Mouse (Mus musculus) midbrain, embryonic 16.5 days (tissue): Measurements from ENCODE around the gene Art3. TPM values are rescaled to one million over a fixed set of nuclear protein-coding genes. Genes with fewer than 3 reads are reported as not detected.
A peak's percentile ranks its signal among the peaks of the same experiment; 100 is the strongest.

Experiments used
- ATAC-seq: fragments of 200-750 bp; cut with Nextera tagmentation; 2 replicates; pipeline ENCODE4 v1.8.0; 2017; ENCODE audit warnings: moderate TSS enrichment
- H3K27ac ChIP-seq: fragments of 300-500 bp; sonication (generic); 2 replicates; pipeline ENCODE4 v1.5.1; 2014; ENCODE audit warnings: mild to moderate bottlenecking, low read length, mixed read lengths
- H3K27me3 ChIP-seq: fragments of 300-500 bp; sonication (generic); 2 replicates; pipeline ENCODE4 v1.6.1; 2014; ENCODE audit warnings: low read depth, low read length, mixed read lengths; ENCODE audit not compliant: control insufficient read depth, insufficient read depth
- H3K36me3 ChIP-seq: fragments of 300-500 bp; sonication (generic); 2 replicates; pipeline ENCODE4 v1.6.1; 2014; ENCODE audit warnings: mild to moderate bottlenecking, low read length, moderate library complexity, mixed read lengths; ENCODE audit not compliant: control insufficient read depth, insufficient read depth
- H3K4me1 ChIP-seq: fragments of 300-500 bp; sonication (generic); 2 replicates; pipeline ENCODE4 v1.6.1; 2014; ENCODE audit warnings: mild to moderate bottlenecking, low read length, mixed read lengths; ENCODE audit not compliant: control insufficient read depth, insufficient read depth
- H3K4me2 ChIP-seq: fragments of 300-500 bp; sonication (generic); 2 replicates; pipeline ENCODE4 v1.6.1; 2014; ENCODE audit warnings: mild to moderate bottlenecking, low read length, mixed read lengths
- H3K4me3 ChIP-seq: fragments of 300-500 bp; sonication (generic); 2 replicates; pipeline ENCODE4 v1.5.1; 2014; ENCODE audit warnings: low read depth, mild to moderate bottlenecking, low read length, moderate library complexity, mixed read lengths
- H3K9ac ChIP-seq: fragments of 300-500 bp; sonication (generic); 2 replicates; pipeline ENCODE4 v1.6.1; 2014; ENCODE audit warnings: low read depth, low read length, mixed read lengths
- H3K9me3 ChIP-seq: fragments of 300-500 bp; sonication (generic); replicated peaks from 2 replicates; pipeline ENCODE4 v1.6.1; 2014; ENCODE audit warnings: mild to moderate bottlenecking, low read length, mixed read lengths; ENCODE audit not compliant: control insufficient read depth, poor library complexity, severe bottlenecking
- WGBS: fragments of 180-500 bp; shearing (Covaris S2); extraction: QIAGEN DNeasy Blood & Tissue Kit; methylation state at CpG from one replicate; pipeline ENCODE4 v1.1.7; 2014; 5-methylcytosine and 5-hydroxymethylcytosine counted together
- polyA plus RNA-seq: library from polyadenylated mRNA; unstranded; fragments of >200 nt; fragmentation: Nextera tagmentation; extraction: Ambion mirVana; gene quantifications from 2 replicates; pipeline ENCODE4 v1.2.1, GENCODE M21; 2015

The Art3 gene
- 4.3 and 6.3 TPM in 2 replicates for polyA plus RNA-seq

DNA sequence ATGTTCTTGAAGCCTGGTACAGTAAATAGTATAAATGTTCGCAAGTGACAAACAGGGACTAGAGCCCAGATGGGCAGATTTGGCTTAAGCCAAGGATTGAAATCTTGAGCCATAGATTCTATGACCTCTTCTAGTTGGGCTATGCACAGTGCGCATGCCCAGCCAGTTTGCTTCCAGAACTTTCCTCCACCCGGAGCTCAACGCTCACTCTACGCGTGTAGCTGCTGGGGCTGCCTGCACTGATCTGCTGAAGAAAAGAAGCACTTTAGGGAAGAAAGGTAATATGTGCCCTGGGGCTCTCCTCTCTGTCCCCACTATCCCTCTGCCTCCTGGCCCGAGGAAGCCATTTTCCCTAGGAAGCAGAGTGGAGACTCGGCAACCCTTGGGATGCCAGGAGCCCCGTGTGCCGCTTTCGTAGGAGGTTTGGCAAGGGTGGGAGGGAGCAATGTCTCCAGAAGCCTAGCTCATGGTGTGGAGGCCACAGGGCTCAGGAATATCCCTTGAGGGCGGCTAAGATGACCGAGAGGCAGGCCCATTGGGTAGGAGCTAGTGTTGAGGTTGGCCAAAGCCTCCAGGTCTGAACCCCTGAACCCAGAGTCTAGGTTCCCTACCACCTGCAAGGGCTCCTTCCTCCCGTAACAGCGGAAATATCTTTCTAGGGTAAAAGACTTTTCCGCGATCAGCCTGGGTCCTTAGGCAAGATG is at the start of gene Art3:
Art3 (plus strand) TSS at position 193 of the 704 bp plus-strand sequence.
- H3K4me1 ChIP-seq = no peaks in the 10 kb centered on the region
- H3K36me3 ChIP-seq = no peaks in the 10 kb centered on the region
- 94% methylated on average over 17 of the region's 17 CpGs for WGBS
- no peak within 1 kb of the TSS for H3K9ac ChIP-seq
- H3K4me3 ChIP-seq = no peak within 1 kb of the TSS
- H3K27ac ChIP-seq = no peak within 1 kb of the TSS
- no peaks in the 10 kb centered on the region for H3K9me3 ChIP-seq
- peak within 1 kb of the TSS; percentile 17; the same call in 1 of the 2 replicates for H3K4me2 ChIP-seq
- no peaks in the 10 kb centered on the region for H3K27me3 ChIP-seq
- ATAC-seq = no peak

DNA sequence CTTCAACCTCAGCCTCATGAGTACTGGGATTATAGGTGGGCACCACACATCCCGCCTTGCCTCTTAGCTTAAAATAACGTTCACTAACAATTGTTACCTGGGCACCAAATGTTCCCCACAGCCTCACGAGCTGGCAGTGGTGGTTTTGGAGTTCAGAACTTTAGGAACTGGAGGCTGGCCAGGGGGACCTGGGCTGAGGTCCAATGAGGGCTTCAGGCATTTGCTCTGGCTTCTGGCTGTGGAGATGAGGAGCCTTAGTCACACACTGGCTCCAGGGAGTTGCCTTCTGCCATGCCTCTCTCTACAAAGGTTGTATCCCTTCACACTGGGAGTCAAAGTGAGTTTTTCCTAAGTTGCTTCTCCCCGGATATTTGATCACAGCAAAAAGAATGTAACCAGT is 49.1 kb upstream of the Art3 start:
- Histone ChIP-seq H3K36me3 (peaks cover 21% of the 10 kb centered on the region), H3K4me3 (no peak overlapping the region), H3K9me3 (no peaks in the 10 kb centered on the region), H3K9ac (no peak overlapping the region), H3K27me3 (no peaks in the 10 kb centered on the region), H3K4me1 (peaks cover 10% of the 10 kb centered on the region), H3K27ac (no peak overlapping the region), H3K4me2 (no peak overlapping the region)
- ATAC-seq = no peak
- WGBS = 82% methylated on average over 4 of the region's 4 CpGs

DNA sequence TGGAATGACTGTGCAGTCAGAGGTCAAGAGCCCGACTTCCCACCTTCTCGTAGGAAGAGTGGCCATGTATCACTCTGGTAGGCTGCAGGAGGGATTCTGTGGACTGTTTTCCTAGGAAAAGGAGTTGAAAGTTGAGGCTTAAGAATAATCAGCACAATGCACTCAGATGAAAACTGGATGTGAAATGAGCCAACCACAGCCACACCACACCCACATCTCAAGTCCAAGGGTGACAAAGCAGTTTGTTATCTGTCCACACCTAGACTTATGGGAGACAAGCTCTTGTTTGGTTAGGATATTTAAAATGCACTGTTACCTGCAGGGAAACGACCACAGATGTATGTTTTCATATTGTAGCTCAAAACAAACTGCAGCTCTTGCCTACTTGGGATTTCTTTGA is 48.5 kb upstream of the Art3 start:
- Histone ChIP-seq H3K4me1 (peaks cover 10% of the 10 kb centered on the region), H3K9ac (no peak overlapping the region), H3K27me3 (no peaks in the 10 kb centered on the region), H3K27ac (no peak overlapping the region), H3K9me3 (no peaks in the 10 kb centered on the region), H3K36me3 (peaks cover 21% of the 10 kb centered on the region), H3K4me3 (no peak overlapping the region), H3K4me2 (no peak overlapping the region)
- no peak for ATAC-seq
- 79% methylated on average over 3 of the region's 3 CpGs for WGBS

DNA sequence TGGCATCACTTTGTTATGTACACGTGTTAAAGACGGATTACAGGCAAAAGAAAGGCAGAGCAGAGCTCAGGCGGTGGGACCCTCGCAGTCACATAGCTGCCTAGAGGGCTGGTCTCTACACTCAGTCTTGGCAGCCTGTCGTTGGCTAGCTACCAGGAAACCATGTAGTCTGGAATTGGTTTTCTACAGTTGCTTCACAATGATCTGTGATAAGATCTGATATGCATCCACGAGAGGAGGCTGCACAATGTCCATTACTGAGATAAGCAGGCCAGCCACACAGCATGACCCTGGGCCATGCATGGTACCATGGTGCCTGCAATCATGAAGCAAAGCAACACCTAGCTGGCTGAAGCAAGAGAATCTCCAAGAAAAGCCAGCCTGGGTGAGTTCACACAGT is 43.8 kb upstream of the Art3 start:
- 88% methylated on average over 6 of the region's 6 CpGs for WGBS
- no peak overlapping the region for H3K4me2 ChIP-seq
- H3K27me3 ChIP-seq = no peaks in the 10 kb centered on the region
- no peaks in the 10 kb centered on the region for H3K9me3 ChIP-seq
- H3K27ac ChIP-seq = no peak overlapping the region
- no peaks in the 10 kb centered on the region for H3K4me1 ChIP-seq
- H3K9ac ChIP-seq = no peak overlapping the region
- no peak for ATAC-seq
- H3K4me3 ChIP-seq = no peak overlapping the region
- peaks cover 49% of the 10 kb centered on the region for H3K36me3 ChIP-seq

DNA sequence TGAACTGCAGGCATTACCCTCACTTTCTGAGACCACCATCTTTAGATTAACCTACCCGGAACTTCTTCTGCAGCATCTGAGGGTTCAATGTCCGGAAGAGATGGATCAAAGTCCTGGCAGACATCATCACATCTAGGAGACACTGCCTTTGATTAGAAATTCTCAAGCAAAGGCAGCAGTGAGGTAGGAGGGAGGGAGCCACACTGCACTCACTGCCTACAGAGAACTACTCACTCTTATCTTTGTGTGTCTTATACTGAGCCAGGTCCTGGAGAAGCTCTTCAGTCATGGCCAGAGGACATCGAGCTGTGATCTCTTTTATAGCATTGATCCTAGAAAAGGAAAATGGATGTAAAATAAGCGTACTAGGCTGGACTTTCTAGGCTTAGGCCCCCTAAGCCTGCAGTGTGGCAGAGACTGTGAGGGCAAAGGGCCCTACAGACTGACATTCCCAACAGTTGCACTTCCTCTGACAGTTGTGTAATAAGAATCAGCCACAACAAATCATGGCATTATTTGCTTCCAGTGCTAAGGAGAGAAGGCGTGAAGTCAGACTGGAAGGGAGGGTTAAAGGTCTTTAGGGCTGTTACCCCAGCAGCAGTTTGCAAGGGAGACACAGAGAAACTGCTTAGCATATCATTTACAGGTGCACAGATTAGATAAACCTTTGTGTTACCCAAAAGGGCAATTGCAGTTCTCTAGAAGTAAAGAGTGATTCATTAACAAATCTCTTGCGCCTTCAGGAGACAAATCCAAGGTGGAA is 39.8 kb upstream of the Art3 start:
- Histone ChIP-seq H3K27ac (no peak overlapping the region), H3K4me2 (no peak overlapping the region), H3K4me3 (no peak overlapping the region), H3K36me3 (peaks cover 41% of the 10 kb centered on the region), H3K27me3 (no peaks in the 10 kb centered on the region), H3K9ac (no peak overlapping the region), H3K4me1 (no peaks in the 10 kb centered on the region), H3K9me3 (no peaks in the 10 kb centered on the region)
- no peak for ATAC-seq
- 94% methylated on average over 6 of the region's 6 CpGs for whole genome bisulfite sequencing

DNA sequence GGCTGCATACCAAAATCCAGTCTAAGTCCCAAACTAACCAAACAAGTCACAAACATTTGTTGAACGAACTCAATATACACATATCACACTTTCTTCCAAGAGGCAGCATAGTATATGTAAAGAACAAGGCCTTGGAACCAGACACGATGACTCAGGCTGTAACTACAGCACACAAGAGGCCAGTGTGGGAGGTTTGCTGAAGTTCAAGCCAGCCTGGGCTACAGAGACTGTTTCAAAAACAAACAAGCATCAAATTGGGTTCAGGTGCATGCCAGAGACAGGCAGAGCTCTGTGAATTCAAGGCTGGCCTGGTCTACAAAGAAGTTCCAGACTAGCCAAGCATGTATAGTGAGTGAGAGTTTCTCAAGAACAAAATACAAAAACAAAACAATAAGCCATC is 37.1 kb upstream of the Art3 start:
- H3K4me1 ChIP-seq = no peaks in the 10 kb centered on the region
- 94% methylated on average over 2 of the region's 2 CpGs for WGBS
- ATAC-seq = no peak
- H3K27ac ChIP-seq = no peak overlapping the region
- H3K9ac ChIP-seq = no peak overlapping the region
- H3K4me2 ChIP-seq = no peak overlapping the region
- peaks cover 37% of the 10 kb centered on the region for H3K36me3 ChIP-seq
- no peaks in the 10 kb centered on the region for H3K27me3 ChIP-seq
- H3K9me3 ChIP-seq = no peaks in the 10 kb centered on the region
- H3K4me3 ChIP-seq = no peak overlapping the region

DNA sequence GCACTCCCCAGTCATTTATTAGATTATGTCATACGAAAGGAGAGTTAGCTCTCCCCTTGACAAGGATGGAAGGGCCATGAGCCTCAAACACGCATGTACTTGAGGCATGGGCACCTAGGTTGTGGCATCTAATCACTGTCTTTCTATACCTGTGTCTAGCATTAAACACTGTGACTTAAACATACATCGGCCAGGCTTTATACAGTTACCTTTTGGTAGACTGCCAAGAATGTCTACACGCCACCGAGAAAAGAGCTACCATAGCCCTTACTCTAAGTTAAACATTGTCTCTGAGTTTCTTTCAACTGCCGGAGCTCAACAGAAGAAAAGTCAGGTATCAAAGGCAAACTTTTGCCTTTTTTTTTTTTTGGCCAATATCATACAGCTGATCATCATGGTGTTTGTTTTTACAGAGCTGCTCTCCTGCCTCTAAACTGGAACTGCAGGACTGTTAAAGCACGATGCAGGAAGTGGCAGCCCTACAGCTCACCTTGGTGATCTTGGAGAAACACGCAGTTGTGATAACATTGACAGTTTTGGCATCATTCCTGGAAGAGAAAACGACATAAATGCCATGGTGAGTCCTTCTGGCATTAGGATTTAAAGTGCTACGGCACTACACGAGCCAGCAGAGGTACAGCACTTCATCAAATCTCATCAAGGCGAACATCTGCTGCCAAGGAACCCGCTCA is 29.3 kb upstream of the Art3 start:
- no peak overlapping the region for H3K9ac ChIP-seq
- H3K36me3 ChIP-seq = peaks cover 47% of the 10 kb centered on the region
- H3K27ac ChIP-seq = no peak overlapping the region
- no peak overlapping the region for H3K4me3 ChIP-seq
- no peaks in the 10 kb centered on the region for H3K4me1 ChIP-seq
- no peaks in the 10 kb centered on the region for H3K27me3 ChIP-seq
- ATAC-seq = no peak
- H3K4me2 ChIP-seq = no peak overlapping the region
- 93% methylated on average over 13 of the region's 13 CpGs for WGBS
- no peaks in the 10 kb centered on the region for H3K9me3 ChIP-seq

DNA sequence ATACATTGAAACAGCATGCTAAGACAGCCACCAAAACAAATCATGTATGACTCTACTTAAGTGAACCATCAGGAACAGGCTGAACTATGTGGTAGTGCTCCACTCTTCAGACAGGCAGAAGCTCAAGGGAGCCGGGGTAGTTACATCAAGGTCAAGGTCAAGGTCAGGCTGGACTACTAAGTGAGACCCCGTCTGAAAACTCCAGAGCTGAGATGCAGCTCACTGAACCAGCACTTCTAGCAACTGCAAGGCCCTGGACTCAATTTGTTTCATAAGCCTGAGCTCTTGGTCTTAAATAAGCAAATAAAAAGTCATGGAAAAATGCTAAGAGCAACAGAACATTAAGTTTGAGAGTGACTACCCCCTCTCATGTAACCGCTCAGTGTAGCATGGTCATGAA is 27.3 kb upstream of the Art3 start:
- H3K4me2 ChIP-seq = no peak overlapping the region
- no peaks in the 10 kb centered on the region for H3K27me3 ChIP-seq
- no peak overlapping the region for H3K9ac ChIP-seq
- ATAC-seq = no peak
- H3K4me3 ChIP-seq = no peak overlapping the region
- H3K9me3 ChIP-seq = no peaks in the 10 kb centered on the region
- peaks cover 43% of the 10 kb centered on the region for H3K36me3 ChIP-seq
- peaks cover 8% of the 10 kb centered on the region for H3K4me1 ChIP-seq
- WGBS = 87% methylated on average over 3 of the region's 3 CpGs
- H3K27ac ChIP-seq = no peak overlapping the region
